Mouse (Mus musculus): Measurements from ENCODE around the gene Gng2.

DNA sequence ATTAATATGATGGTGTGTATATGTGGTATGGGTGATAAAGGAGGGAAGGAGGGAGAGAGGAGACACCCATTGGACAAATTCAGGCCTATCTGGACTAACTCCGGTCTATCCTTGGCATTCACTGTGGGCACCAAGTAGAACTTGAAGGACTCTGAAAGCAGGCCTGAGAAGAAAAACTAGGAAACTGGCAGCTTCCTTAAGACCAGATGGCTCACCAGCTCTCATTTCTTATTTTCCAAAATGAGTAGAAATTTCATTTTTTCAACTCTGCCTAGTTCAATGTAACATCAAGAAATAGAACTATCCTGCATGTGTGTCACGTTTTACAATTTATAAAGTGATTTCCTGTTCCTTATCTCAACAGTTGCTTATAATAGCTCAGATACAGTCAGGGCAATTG, 28.0 kb downstream of the Gng2 start:
- TF ChIP-seq CTCF (IDR thresholded peaks at IDR 0.05; ENCODE audit: extremely low read depth, insufficient read length, insufficient replicate concordance, low read depth, low read length) (no peak), POLR2A (IDR thresholded peaks at IDR 0.05; ENCODE audit: low read depth, low read length) (no peak)

Data from small intestine, adult 2 months (tissue).